Mouse (Mus musculus) midbrain, postnatal 0 days (tissue): Measurements from ENCODE around the gene Carns1. TPM values are rescaled to one million over a fixed set of nuclear protein-coding genes. Genes with fewer than 3 reads are reported as not detected.

Experiments used
- ATAC-seq: fragments of 200-750 bp; cut with Nextera tagmentation; 2 replicates; pipeline ENCODE4 v1.8.0; 2017; ENCODE audit warnings: moderate number of reproducible peaks, mild to moderate bottlenecking, moderate TSS enrichment, moderate library complexity; ENCODE audit not compliant: low FRiP score
- DNase-seq: peaks from one replicate; pipeline ENCODE4 v3.0.0-alpha.2; 2015; ENCODE audit warnings: low spot score
- H3K27ac ChIP-seq: fragments of 300-500 bp; sonication (generic); 2 replicates; pipeline ENCODE4 v1.5.1; 2014; ENCODE audit warnings: low read depth, mild to moderate bottlenecking, low read length, mixed read lengths
- H3K27me3 ChIP-seq: fragments of 300-500 bp; sonication (generic); 2 replicates; pipeline ENCODE4 v1.6.1; 2014; ENCODE audit warnings: low read length, control low read depth, mixed read lengths; ENCODE audit not compliant: insufficient read depth
- H3K36me3 ChIP-seq: fragments of 300-500 bp; sonication (generic); 2 replicates; pipeline ENCODE4 v1.6.1; 2014; ENCODE audit warnings: low read length, control low read depth, mixed read lengths; ENCODE audit not compliant: insufficient read depth
- H3K4me1 ChIP-seq: fragments of 300-500 bp; sonication (generic); 2 replicates; pipeline ENCODE4 v1.6.1; 2014; ENCODE audit warnings: mild to moderate bottlenecking, control low read depth, antibody characterized with exemption, low read length, mixed read lengths; ENCODE audit not compliant: insufficient read depth
- H3K4me2 ChIP-seq: fragments of 300-500 bp; sonication (generic); 2 replicates; pipeline ENCODE4 v1.6.1; 2014; ENCODE audit warnings: low read depth, mild to moderate bottlenecking, low read length, mixed read lengths; ENCODE audit not compliant: poor library complexity, severe bottlenecking
- H3K4me3 ChIP-seq: fragments of 300-500 bp; sonication (generic); 2 replicates; pipeline ENCODE4 v1.5.1; 2014; ENCODE audit warnings: low read depth, mild to moderate bottlenecking, low read length, moderate library complexity
- H3K9ac ChIP-seq: fragments of 300-500 bp; sonication (generic); replicated peaks from 2 replicates; pipeline ENCODE4 v1.6.1; 2014; ENCODE audit warnings: mild to moderate bottlenecking, low read length, moderate library complexity, mixed read lengths; ENCODE audit not compliant: poor library complexity, severe bottlenecking
- H3K9me3 ChIP-seq: fragments of 300-500 bp; sonication (generic); 2 replicates; pipeline ENCODE4 v1.6.1; 2016; ENCODE audit warnings: low read length, control low read depth
- CTCF ChIP-seq: IDR thresholded peaks from 2 replicates; pipeline ENCODE4 v1.5.1; 2016; ENCODE audit warnings: antibody characterized with exemption, mild to moderate bottlenecking
- WGBS: fragments of 180-500 bp; shearing (Covaris S2); extraction: QIAGEN DNeasy Blood & Tissue Kit; methylation state at CpG from one replicate; pipeline ENCODE4 v1.1.7; 2014; 5-methylcytosine and 5-hydroxymethylcytosine counted together
- polyA plus RNA-seq: library from polyadenylated mRNA; unstranded; fragments of >200 nt; fragmentation: Nextera tagmentation; extraction: Ambion mirVana; gene quantifications from 2 replicates; pipeline ENCODE4 v1.2.1, GENCODE M21; 2015
- total RNA-seq: library from RNA; depleted of rRNA; stranded (reverse); fragments of >200 nt; gene quantifications from 2 replicates; pipeline ENCODE4 v1.2.3, GENCODE M21; 2014

The Carns1 gene
- total and polyA plus RNA-seq, 2 experiments from 2014 or later = 6.6 to 6.9 TPM

DNA sequence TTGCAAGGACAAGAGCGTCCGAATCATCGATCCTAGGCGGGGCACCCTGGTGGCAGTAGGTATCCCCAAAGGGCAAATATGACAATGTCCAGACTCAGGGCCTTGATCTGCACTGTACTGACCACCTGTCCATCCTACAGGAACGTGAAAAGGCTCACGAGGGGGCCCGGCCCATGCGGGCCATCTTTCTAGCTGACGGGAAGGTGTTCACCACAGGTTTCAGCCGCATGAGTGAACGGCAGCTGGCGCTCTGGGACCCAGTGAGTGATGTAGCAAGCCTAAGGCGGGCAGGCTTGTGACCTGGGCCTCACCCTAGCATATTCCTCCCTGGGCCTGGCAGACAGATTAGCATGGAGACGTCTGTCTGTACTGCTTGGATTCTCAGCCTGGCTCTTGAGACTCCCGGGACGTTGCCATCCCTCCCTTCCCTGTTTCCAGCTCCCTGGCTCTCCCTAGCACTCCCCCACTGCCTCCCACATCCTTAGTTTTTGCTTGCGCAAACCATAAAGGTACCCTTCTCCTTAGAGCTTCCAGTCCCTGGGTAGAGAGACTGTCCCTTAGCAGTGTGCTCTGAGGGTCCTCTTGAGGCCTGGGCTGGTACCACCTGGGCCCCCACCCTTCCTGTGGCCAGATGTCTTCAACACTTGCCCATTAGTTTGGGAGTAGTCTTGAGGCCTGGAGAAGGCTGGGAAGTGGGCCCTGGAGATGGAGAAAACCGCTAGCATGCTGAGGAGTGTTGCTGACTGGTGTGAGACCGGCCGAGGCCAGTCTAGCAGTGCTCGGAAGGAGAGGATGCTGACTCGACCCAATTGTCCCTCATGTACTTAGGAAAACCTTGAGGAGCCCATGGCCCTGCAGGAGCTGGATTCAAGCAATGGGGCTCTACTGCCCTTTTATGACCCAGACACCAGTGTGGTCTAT is 24.5 kb downstream of the Carns1 start:
- no peak overlapping the region for H3K9ac ChIP-seq
- H3K4me2 ChIP-seq = no peak overlapping the region
- peaks cover 7% of the 10 kb centered on the region; the same call in 1 of the 2 replicates for H3K4me1 ChIP-seq
- 89% methylated on average over 22 of the region's 22 CpGs for WGBS
- DNase-seq (no peak), ATAC-seq (no peak)
- H3K36me3 ChIP-seq = peaks cover 27% of the 10 kb centered on the region
- no peak overlapping the region for H3K4me3 ChIP-seq
- TF ChIP-seq CTCF = no peak
- no peaks in the 10 kb centered on the region for H3K9me3 ChIP-seq
- no peaks in the 10 kb centered on the region for H3K27me3 ChIP-seq
- H3K27ac ChIP-seq = no peak overlapping the region

GRCm38 (mm10) chr19:4149764-4150461 is 25.4 kb downstream of the Carns1 start:
- no peak for TF ChIP-seq CTCF
- Histone ChIP-seq H3K27me3 (no peaks in the 10 kb centered on the region), H3K4me2 (0 out of 2 replicates have a peak overlapping the region, but pooled peaks have one; percentile 91), H3K36me3 (peaks cover 24% of the 10 kb centered on the region), H3K4me3 (no peak overlapping the region), H3K9me3 (no peaks in the 10 kb centered on the region), H3K27ac (no peak overlapping the region), H3K9ac (no peak overlapping the region), H3K4me1 (peaks cover 7% of the 10 kb centered on the region; the same call in 1 of the 2 replicates)
- no peak for ATAC-seq
- WGBS = 94% methylated on average over 17 of the region's 17 CpGs
- DNase-seq = no peak

GRCm38 (mm10) chr19:4149283-4149682 is 26.0 kb downstream of the Carns1 start:
- peak overlapping the region; percentile 94 for H3K9ac ChIP-seq
- no peak for TF ChIP-seq CTCF
- 89% methylated on average over 11 of the region's 11 CpGs for WGBS
- H3K27me3 ChIP-seq = no peaks in the 10 kb centered on the region
- peak overlapping the region; percentile 88 for H3K4me3 ChIP-seq
- no peak for ATAC-seq
- H3K9me3 ChIP-seq = no peaks in the 10 kb centered on the region
- H3K4me2 ChIP-seq = peak overlapping the region; percentile 91
- H3K36me3 ChIP-seq = peaks cover 24% of the 10 kb centered on the region
- 0 out of 2 replicates have a peak overlapping the region, but pooled peaks have one; percentile 69 for H3K27ac ChIP-seq
- peaks cover 7% of the 10 kb centered on the region; the same call in 1 of the 2 replicates for H3K4me1 ChIP-seq
- no peak for DNase-seq

DNA sequence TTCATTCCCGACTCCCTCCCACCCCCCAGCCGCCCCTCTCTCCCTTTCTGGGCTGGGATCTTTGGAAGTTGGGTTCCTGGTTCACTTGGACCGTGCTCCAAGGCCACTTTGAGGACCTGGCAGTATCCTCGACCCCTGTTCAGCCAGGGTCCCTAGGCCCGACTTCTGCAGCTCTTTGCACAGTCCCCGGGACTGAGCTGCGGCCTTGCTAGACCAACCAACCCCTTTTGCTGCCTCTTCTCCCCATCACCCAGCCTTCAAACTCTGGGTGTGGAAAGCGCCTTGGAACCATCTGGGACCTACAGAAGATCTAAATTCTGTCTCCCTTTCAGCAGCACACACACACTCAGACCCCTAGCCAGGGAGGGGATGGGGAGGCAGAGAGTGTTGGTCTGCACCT is 26.5 kb downstream of the Carns1 start:
- ATAC-seq (peak; percentile 18; the same call in 1 of the 2 replicates), DNase-seq (no peak)
- TF ChIP-seq CTCF = no peak
- Histone ChIP-seq H3K4me3 (peak overlapping the region; percentile 88), H3K4me1 (peaks cover 7% of the 10 kb centered on the region; the same call in 1 of the 2 replicates), H3K27me3 (no peaks in the 10 kb centered on the region), H3K9me3 (no peaks in the 10 kb centered on the region), H3K36me3 (peaks cover 24% of the 10 kb centered on the region), H3K9ac (peak overlapping the region; percentile 94), H3K27ac (peak overlapping the region; percentile 69), H3K4me2 (peak overlapping the region; percentile 91)
- 4% methylated on average over 8 of the region's 8 CpGs for WGBS

- Histone ChIP-seq H3K27ac (peak within 1 kb of the TSS; percentile 69), H3K27me3 (no peaks in the 10 kb centered on the region)
These were observed 26.8 kb downstream of the Carns1 start, which contains the start of gene Coro1b for GRCm38 (mm10) chr19:4148491-4148806. TSS of gene Coro1b (plus strand) at chr19:4148619.

More at GRCm38 (mm10) chr19:4148491-4148806, 26.8 kb downstream of the Carns1 start, which contains the start of gene Coro1b:
- peaks cover 21% of the 10 kb centered on the region for H3K36me3 ChIP-seq
- H3K4me2 ChIP-seq = peak within 1 kb of the TSS; percentile 91
- H3K4me3 ChIP-seq = peak within 1 kb of the TSS; percentile 88
- DNase-seq = peak; percentile 92
- peak; percentile 87 for ATAC-seq
- TF ChIP-seq CTCF = no peak
- H3K4me1 ChIP-seq = peaks cover 7% of the 10 kb centered on the region; the same call in 1 of the 2 replicates
- H3K9me3 ChIP-seq = no peaks in the 10 kb centered on the region
- H3K9ac ChIP-seq = peak within 1 kb of the TSS; percentile 94
- 1% methylated on average over 30 of the region's 33 CpGs for WGBS
